Mouse (Mus musculus) kidney, adult 2 months (tissue): ENCODE data around the gene Olfr1290. TPM values are rescaled to one million over a fixed set of nuclear protein-coding genes. Genes with fewer than 3 reads are reported as not detected.

Experiments
- DNase-seq: peaks from one replicate; pipeline ENCODE4 v3.0.0; 2021
- H3K27ac ChIP-seq: fragments of 200-500 bp; 2 replicates; pipeline ENCODE4 v1.5.1; 2012; ENCODE audit warnings: low read depth, low read length, control low read depth, inconsistent platforms; ENCODE audit not compliant: insufficient read depth
- H3K27me3 ChIP-seq: fragments of 200-500 bp; replicated peaks from 2 replicates; pipeline ENCODE4 v1.6.1; 2012; ENCODE audit warnings: mild to moderate bottlenecking, moderate library complexity, low read length, inconsistent platforms; ENCODE audit not compliant: control insufficient read depth, insufficient read depth
- H3K36me3 ChIP-seq: fragments of 200-500 bp; 2 replicates; pipeline ENCODE4 v1.6.1; 2012; ENCODE audit warnings: mild to moderate bottlenecking, moderate library complexity, low read length, inconsistent platforms; ENCODE audit not compliant: control insufficient read depth, insufficient read depth
- H3K4me1 ChIP-seq: fragments of 200-500 bp; 2 replicates; pipeline ENCODE4 v1.6.1; 2011; ENCODE audit warnings: low read length; ENCODE audit not compliant: control insufficient read depth, insufficient read depth
- H3K4me3 ChIP-seq: fragments of 200-500 bp; 2 replicates; pipeline ENCODE4 v1.5.1; 2011; ENCODE audit warnings: mild to moderate bottlenecking, low read depth, low read length, control low read depth; ENCODE audit not compliant: insufficient read depth
- CTCF ChIP-seq: fragments of 200-500 bp; conservative IDR thresholded peaks from 2 replicates; pipeline ENCODE4 v1.5.1; 2011; ENCODE audit warnings: low read depth, mild to moderate bottlenecking, control low read depth, low read length, moderate library complexity, mixed read lengths; ENCODE audit not compliant: insufficient read depth, insufficient read length
- POLR2A ChIP-seq: fragments of 200-500 bp; IDR thresholded peaks from one replicate; pipeline ENCODE4 v1.6.1; 2011; ENCODE audit warnings: low read depth, low read length, control low read depth
- WGBS: fragments of 180-500 bp; shearing (Covaris S2); methylation state at CpG from one replicate; pipeline ENCODE4 v1.1.7; 2018; 5-methylcytosine and 5-hydroxymethylcytosine counted together
- polyA plus RNA-seq: library from polyadenylated mRNA; depleted of rRNA; stranded (reverse); fragments of >200 nt; gene quantifications from 2 replicates; pipeline ENCODE4 v1.2.3, GENCODE M21; 2012; rRNA removed

Olfr1290 gene
- polyA plus RNA-seq, 1 experiment: not detected

GRCm38 (mm10) chr2:111448842-111449241, 44.8 kb downstream of the Olfr1290 start, which contains the start of gene Olfr1287:
Gene Olfr1287 (plus strand): TSS chr2:111449142.
- no peak for TF ChIP-seq POLR2A
- no peak for TF ChIP-seq CTCF
- WGBS: 68% methylated on average over 1 of the region's 1 CpGs
- Histone ChIP-seq H3K27ac (no peak within 1 kb of the TSS), H3K36me3 (no peaks in the 10 kb centered on the region), H3K27me3 (no peaks in the 10 kb centered on the region), H3K4me1 (no peaks in the 10 kb centered on the region), H3K4me3 (no peak within 1 kb of the TSS)
- DNase-seq: no peak

Other genes with a start within 250 kb of the Olfr1290 start
- not detected in 2 replicates for gene Olfr1276, start 239.3 kb downstream of the Olfr1290 start, polyA plus RNA-seq
- not detected in 2 replicates for gene Olfr1277, start 219.7 kb downstream of the Olfr1290 start, polyA plus RNA-seq
- not detected in 2 replicates for gene Olfr1278, start 203.7 kb downstream of the Olfr1290 start, polyA plus RNA-seq
- not detected in 2 replicates for gene Olfr1279, start 193.2 kb downstream of the Olfr1290 start, polyA plus RNA-seq
- gene Olfr1280, start 179.8 kb downstream of the Olfr1290 start, polyA plus RNA-seq: not detected in 2 replicates
- gene Olfr1281, start 167.3 kb downstream of the Olfr1290 start, polyA plus RNA-seq: not detected in 2 replicates
- gene Olfr1282, start 157.8 kb downstream of the Olfr1290 start, polyA plus RNA-seq: not detected in 2 replicates
- gene Olfr1283, start 127.0 kb downstream of the Olfr1290 start, polyA plus RNA-seq: not detected in 2 replicates
- gene Olfr1284, start 118.3 kb downstream of the Olfr1290 start, polyA plus RNA-seq: not detected in 2 replicates
- gene Olfr1286, start 70.7 kb downstream of the Olfr1290 start, polyA plus RNA-seq: not detected in 2 replicates
- gene Olfr1287, start 44.7 kb downstream of the Olfr1290 start, polyA plus RNA-seq: not detected in 2 replicates
- gene Olfr1288, start 19.7 kb downstream of the Olfr1290 start, polyA plus RNA-seq: not detected in 2 replicates
- not detected in 2 replicates for gene Olfr1289, start 13.0 kb downstream of the Olfr1290 start, polyA plus RNA-seq
- not detected in 2 replicates for gene Olfr1291-ps1, start 3.4 kb upstream of the Olfr1290 start, polyA plus RNA-seq
- not detected in 2 replicates for gene Olfr1293-ps, start 31.4 kb upstream of the Olfr1290 start, polyA plus RNA-seq
- gene Olfr1294, start 46.5 kb upstream of the Olfr1290 start, polyA plus RNA-seq: not detected in 2 replicates
- not detected in 2 replicates for gene Olfr1295, start 75.9 kb upstream of the Olfr1290 start, polyA plus RNA-seq
- not detected in 2 replicates for gene Olfr1297, start 132.7 kb upstream of the Olfr1290 start, polyA plus RNA-seq
- gene Olfr1298, start 155.4 kb upstream of the Olfr1290 start, polyA plus RNA-seq: not detected in 2 replicates
- not detected in 2 replicates for gene Olfr1299, start 167.6 kb upstream of the Olfr1290 start, polyA plus RNA-seq